Mouse (Mus musculus) ES-E14 (cell line): ENCODE results near the gene Nvl. TPM values are rescaled to one million over a fixed set of nuclear protein-coding genes. Genes with fewer than 3 reads are reported as not detected.
A peak's percentile ranks its signal among the peaks of the same experiment; 100 is the strongest.

ENCODE experiments used
- DNase-seq: peaks from one replicate; pipeline ENCODE4 v3.0.0-alpha.2; 2013; ENCODE audit warnings: low read depth, low spot score
- H3K27ac ChIP-seq: 2 replicates; pipeline ENCODE4 v1.5.1; 2012; ENCODE audit warnings: low read depth, mild to moderate bottlenecking, low read length, moderate library complexity, mixed read lengths; ENCODE audit not compliant: poor library complexity, insufficient read depth, severe bottlenecking
- H3K36me3 ChIP-seq: 2 replicates; pipeline ENCODE4 v1.6.1; 2012; ENCODE audit warnings: mild to moderate bottlenecking, low read length, moderate library complexity, mixed read lengths; ENCODE audit not compliant: control insufficient read depth, poor library complexity, insufficient read depth, severe bottlenecking
- H3K4me1 ChIP-seq, 2 experiments: fragments of 150-350 bp in 1 of 2; sonication (generic) in 1 of 2; 2 replicates each; pipeline ENCODE4 v1.6.1; 2012; ENCODE audit warnings: low read length in 2 of 2, mild to moderate bottlenecking in 1 of 2, mixed read lengths in 1 of 2; ENCODE audit not compliant: control insufficient read depth in 2 of 2, insufficient read depth in 2 of 2, poor library complexity in 1 of 2
- H3K4me3 ChIP-seq, 2 experiments: fragments of 150-350 bp in 1 of 2; sonication (generic) in 1 of 2; 2 replicates each; pipeline ENCODE4 v1.5.1; 2012; ENCODE audit warnings: low read length in 2 of 2, low read depth in 1 of 2, mild to moderate bottlenecking in 1 of 2, mixed read lengths in 1 of 2; ENCODE audit not compliant: insufficient read depth in 1 of 2, poor library complexity in 1 of 2, severe bottlenecking in 1 of 2
- H3K9ac ChIP-seq: 2 replicates; pipeline ENCODE4 v1.6.1; 2012; ENCODE audit warnings: low read depth, mild to moderate bottlenecking, low read length, mixed read lengths; ENCODE audit not compliant: poor library complexity, insufficient read depth, severe bottlenecking
- H3K9me3 ChIP-seq: fragments of 150-350 bp; sonication (generic); 2 replicates; pipeline ENCODE4 v1.6.1; 2012; ENCODE audit warnings: low read depth, mild to moderate bottlenecking, low read length; ENCODE audit not compliant: control insufficient read depth, insufficient read depth
- CHD2 ChIP-seq: IDR thresholded peaks from 2 replicates; pipeline ENCODE4 v1.6.1; 2014; ENCODE audit warnings: mild to moderate bottlenecking, low read depth, low read length, inconsistent platforms
- HCFC1 ChIP-seq: IDR thresholded peaks from 2 replicates; pipeline ENCODE4 v1.6.1; 2012; ENCODE audit warnings: low read length, inconsistent platforms, borderline replicate concordance; ENCODE audit not compliant: insufficient read depth
- MAFK ChIP-seq: IDR thresholded peaks from 2 replicates; pipeline ENCODE4 v1.6.1; 2014; ENCODE audit warnings: mild to moderate bottlenecking, low read depth, low read length, inconsistent platforms; ENCODE audit not compliant: insufficient read depth
- ZC3H11A ChIP-seq: IDR thresholded peaks from 2 replicates; pipeline ENCODE4 v1.6.1; 2012; ENCODE audit warnings: low read depth, mild to moderate bottlenecking, inconsistent platforms, low read length, borderline replicate concordance
- ZNF384 ChIP-seq: IDR thresholded peaks from 2 replicates; pipeline ENCODE4 v1.6.1; 2012; ENCODE audit warnings: low read depth, low read length, inconsistent platforms
- in situ Hi-C, 2 experiments: fragments of 600-800 bp; cut with MboI; formaldehyde crosslinking; loops; one replicate each; pipeline ENCODE4 v1.15.1; 2025; ENCODE audit warnings: low sequenced_read_pairs in 2 of 2, inconsistent platforms in 1 of 2; ENCODE audit not compliant: unreplicated experiment in 2 of 2
- total RNA-seq: library from RNA; depleted of rRNA; stranded (reverse); fragments of 300-350 nt; gene quantifications from 2 replicates; pipeline ENCODE4 v1.2.3, GENCODE M21; 2012

Gene Nvl
- total RNA-seq, 1 experiment, result 44.5 TPM

GRCm38 (mm10) chr1:181149373-181150017 is 5.5 kb upstream of the Nvl start:
- peaks cover 0 to 4% of the 10 kb centered on the region in 2 experiments; a peak in 1 of 4 replicates for H3K4me1 ChIP-seq
- no peak for DNase-seq
- in situ Hi-C loops, result loop anchor here in 1 of 2 experiments (25.0 kb wide), 1 partner anchor 562 kb away; no protein-coding TSS in a partner anchor
- TF ChIP-seq HCFC1 (no peak), MAFK (no peak), CHD2 (no peak), ZC3H11A (no peak), ZNF384 (no peak)
- H3K9me3 ChIP-seq, result no peaks in the 10 kb centered on the region
- peaks cover 2% of the 10 kb centered on the region; the same call in 1 of the 2 replicates for H3K36me3 ChIP-seq
- no peak overlapping the region for H3K9ac ChIP-seq
- H3K27ac ChIP-seq, result no peak overlapping the region
- H3K4me3 ChIP-seq, result no peak overlapping the region

GRCm38 (mm10) chr1:181148540-181148939 is 4.5 kb upstream of the Nvl start:
- no peak for TF ChIP-seq MAFK
- no peak for TF ChIP-seq HCFC1
- TF ChIP-seq ZC3H11A, result no peak
- no peak for TF ChIP-seq ZNF384
- TF ChIP-seq CHD2, result no peak
- Histone ChIP-seq H3K27ac (no peak overlapping the region), H3K9me3 (no peaks in the 10 kb centered on the region), H3K36me3 (peaks cover 2% of the 10 kb centered on the region; the same call in 1 of the 2 replicates), H3K4me3 (no peak overlapping the region), H3K9ac (no peak overlapping the region; the same call in 1 of the 2 replicates), H3K4me1 (peaks cover 0 to 4% of the 10 kb centered on the region in 2 experiments; a peak in 1 of 4 replicates)
- DNase-seq, result no peak
- in situ Hi-C loops, result loop anchor here in 1 of 2 experiments (25.0 kb wide), 1 partner anchor 561 kb away; no protein-coding TSS in a partner anchor

GRCm38 (mm10) chr1:181146187-181146586 is 2.2 kb upstream of the Nvl start:
- Histone ChIP-seq H3K4me1 (peaks cover 2 to 7% of the 10 kb centered on the region in 2 experiments; a peak in 1 of 4 replicates), H3K4me3 (no peak overlapping the region), H3K36me3 (no peaks in the 10 kb centered on the region; the same call in none of the 2 replicates), H3K9ac (no peak overlapping the region; the same call in 1 of the 2 replicates), H3K9me3 (no peaks in the 10 kb centered on the region), H3K27ac (no peak overlapping the region)
- DNase-seq, result no peak
- in situ Hi-C loops, result loop anchor here in 1 of 2 experiments (25.0 kb wide), 1 partner anchor 559 kb away; no protein-coding TSS in a partner anchor
- TF ChIP-seq CHD2 (no peak), HCFC1 (no peak), ZC3H11A (no peak), ZNF384 (no peak), MAFK (no peak)

- DNase-seq, result no peak
- H3K27ac ChIP-seq, result no peak overlapping the region; the same call in 1 of the 2 replicates
- H3K9ac ChIP-seq, result peak overlapping the region; percentile 90
- peaks cover 2 to 7% of the 10 kb centered on the region in 2 experiments; a peak in 1 of 4 replicates for H3K4me1 ChIP-seq
- TF ChIP-seq ZC3H11A (no peak), ZNF384 (no peak), MAFK (no peak), CHD2 (no peak), HCFC1 (no peak)
- peak overlapping the region; percentile 83 to 95 for H3K4me3 ChIP-seq
- no peaks in the 10 kb centered on the region for H3K9me3 ChIP-seq
- peaks cover 4% of the 10 kb centered on the region for H3K36me3 ChIP-seq
- in situ Hi-C loops, result loop anchor here in 1 of 2 experiments (25.0 kb wide), 1 partner anchor 558 kb away; no protein-coding TSS in a partner anchor
Measured at GRCm38 (mm10) chr1:181144966-181145365, 962 bp upstream of the Nvl start.
